Mouse (Mus musculus): ENCODE results near the gene Adamts2. TPM values are rescaled to one million over a fixed set of nuclear protein-coding genes. Genes with fewer than 3 reads are reported as not detected.
A peak's percentile ranks its signal among the peaks of the same experiment; 100 is the strongest.

Gene Adamts2
- total and polyA plus RNA-seq, 2 experiments from 2014 or later, result 4.9 to 12.7 TPM

- TF ChIP-seq CTCF (IDR thresholded peaks at IDR 0.05), result peak; percentile 47
- H3K9ac ChIP-seq (replicated peaks; ENCODE audit: low read length, poor library complexity, severe bottlenecking), result no peak overlapping the region
- H3K9me3 ChIP-seq (ENCODE audit: low read length), result no peaks in the 10 kb centered on the region
- H3K36me3 ChIP-seq (ENCODE audit: insufficient read depth, low read length), result no peaks in the 10 kb centered on the region
- DNase-seq (ENCODE audit: low spot score), result peak; percentile 72
- no peaks in the 10 kb centered on the region for H3K4me1 ChIP-seq (ENCODE audit: insufficient read depth, low read length)
- no peak overlapping the region for H3K4me3 ChIP-seq (ENCODE audit: low read depth, low read length)
- WGBS, result 47% methylated on average over 2 of the region's 2 CpGs
- ATAC-seq (ENCODE audit: low FRiP score), result peak; percentile 52
- H3K4me2 ChIP-seq (ENCODE audit: low read depth, low read length, poor library complexity, severe bottlenecking), result no peak overlapping the region
- no peaks in the 10 kb centered on the region for H3K27me3 ChIP-seq (ENCODE audit: insufficient read depth, low read length)
- H3K27ac ChIP-seq (ENCODE audit: low read depth, low read length), result no peak overlapping the region
These were observed 22.4 kb downstream of the Adamts2 start for GRCm38 (mm10) chr11:50624239-50624638.

GRCm38 (mm10) chr11:50624720-50625119, 22.8 kb downstream of the Adamts2 start:
- DNase-seq (ENCODE audit: low spot score), result peak; percentile 60
- ATAC-seq (ENCODE audit: low FRiP score), result peak; percentile 47; the same call in 1 of the 2 replicates
- Histone ChIP-seq H3K4me3 (ENCODE audit: low read depth, low read length) (no peak overlapping the region), H3K9me3 (ENCODE audit: low read length) (no peaks in the 10 kb centered on the region), H3K36me3 (ENCODE audit: insufficient read depth, low read length) (no peaks in the 10 kb centered on the region), H3K27ac (ENCODE audit: low read depth, low read length) (no peak overlapping the region), H3K4me1 (ENCODE audit: insufficient read depth, low read length) (no peaks in the 10 kb centered on the region), H3K27me3 (ENCODE audit: insufficient read depth, low read length) (no peaks in the 10 kb centered on the region), H3K9ac (replicated peaks; ENCODE audit: low read length, poor library complexity, severe bottlenecking) (no peak overlapping the region), H3K4me2 (ENCODE audit: low read depth, low read length, poor library complexity, severe bottlenecking) (no peak overlapping the region)
- TF ChIP-seq CTCF (IDR thresholded peaks at IDR 0.05), result no peak
- 41% methylated on average over 5 of the region's 5 CpGs for WGBS

- no peaks in the 10 kb centered on the region for H3K9me3 ChIP-seq (ENCODE audit: low read length)
- TF ChIP-seq CTCF (IDR thresholded peaks at IDR 0.05), result no peak
- H3K4me3 ChIP-seq (ENCODE audit: low read depth, low read length), result no peak overlapping the region
- H3K36me3 ChIP-seq (ENCODE audit: insufficient read depth, low read length), result no peaks in the 10 kb centered on the region
- H3K4me2 ChIP-seq (ENCODE audit: low read depth, low read length, poor library complexity, severe bottlenecking), result no peak overlapping the region
- H3K4me1 ChIP-seq (ENCODE audit: insufficient read depth, low read length), result no peaks in the 10 kb centered on the region
- DNase-seq (ENCODE audit: low spot score) (peak; percentile 49), ATAC-seq (ENCODE audit: low FRiP score) (no peak)
- WGBS, result 39% methylated on average over 3 of the region's 3 CpGs
- no peak overlapping the region for H3K27ac ChIP-seq (ENCODE audit: low read depth, low read length)
- no peak overlapping the region for H3K9ac ChIP-seq (replicated peaks; ENCODE audit: low read length, poor library complexity, severe bottlenecking)
- no peaks in the 10 kb centered on the region for H3K27me3 ChIP-seq (ENCODE audit: insufficient read depth, low read length)
These were observed 27.0 kb downstream of the Adamts2 start for GRCm38 (mm10) chr11:50628915-50629314.

GRCm38 (mm10) chr11:50630462-50630861, 28.6 kb downstream of the Adamts2 start:
- Histone ChIP-seq H3K4me2 (ENCODE audit: low read depth, low read length, poor library complexity, severe bottlenecking) (no peak overlapping the region), H3K9me3 (ENCODE audit: low read length) (no peaks in the 10 kb centered on the region), H3K9ac (replicated peaks; ENCODE audit: low read length, poor library complexity, severe bottlenecking) (no peak overlapping the region), H3K4me3 (ENCODE audit: low read depth, low read length) (no peak overlapping the region), H3K4me1 (ENCODE audit: insufficient read depth, low read length) (no peaks in the 10 kb centered on the region), H3K27ac (ENCODE audit: low read depth, low read length) (no peak overlapping the region), H3K36me3 (ENCODE audit: insufficient read depth, low read length) (no peaks in the 10 kb centered on the region), H3K27me3 (ENCODE audit: insufficient read depth, low read length) (no peaks in the 10 kb centered on the region)
- DNase-seq (ENCODE audit: low spot score), result no peak
- TF ChIP-seq CTCF (IDR thresholded peaks at IDR 0.05), result no peak
- ATAC-seq (ENCODE audit: low FRiP score), result no peak
- 83% methylated on average over 2 of the region's 2 CpGs for WGBS

GRCm38 (mm10) chr11:50632270-50632669, 30.4 kb downstream of the Adamts2 start:
- no peak for TF ChIP-seq CTCF (IDR thresholded peaks at IDR 0.05)
- H3K4me1 ChIP-seq (ENCODE audit: insufficient read depth, low read length), result no peaks in the 10 kb centered on the region
- H3K27me3 ChIP-seq (ENCODE audit: insufficient read depth, low read length), result no peaks in the 10 kb centered on the region
- DNase-seq (ENCODE audit: low spot score) (peak; percentile 38), ATAC-seq (ENCODE audit: low FRiP score) (no peak)
- H3K9ac ChIP-seq (replicated peaks; ENCODE audit: low read length, poor library complexity, severe bottlenecking), result no peak overlapping the region
- no peak overlapping the region for H3K4me2 ChIP-seq (ENCODE audit: low read depth, low read length, poor library complexity, severe bottlenecking)
- H3K27ac ChIP-seq (ENCODE audit: low read depth, low read length), result no peak overlapping the region
- H3K36me3 ChIP-seq (ENCODE audit: insufficient read depth, low read length), result no peaks in the 10 kb centered on the region
- no peaks in the 10 kb centered on the region for H3K9me3 ChIP-seq (ENCODE audit: low read length)
- no peak overlapping the region for H3K4me3 ChIP-seq (ENCODE audit: low read depth, low read length)
- 36% methylated on average over 4 of the region's 4 CpGs for WGBS

GRCm38 (mm10) chr11:50635051-50635590, 33.2 kb downstream of the Adamts2 start:
- Histone ChIP-seq H3K4me2 (ENCODE audit: low read depth, low read length, poor library complexity, severe bottlenecking) (no peak overlapping the region), H3K4me3 (ENCODE audit: low read depth, low read length) (no peak overlapping the region), H3K27ac (ENCODE audit: low read depth, low read length) (no peak overlapping the region), H3K36me3 (ENCODE audit: insufficient read depth, low read length) (no peaks in the 10 kb centered on the region), H3K27me3 (ENCODE audit: insufficient read depth, low read length) (no peaks in the 10 kb centered on the region), H3K9me3 (ENCODE audit: low read length) (no peaks in the 10 kb centered on the region), H3K9ac (replicated peaks; ENCODE audit: low read length, poor library complexity, severe bottlenecking) (no peak overlapping the region), H3K4me1 (ENCODE audit: insufficient read depth, low read length) (no peaks in the 10 kb centered on the region)
- DNase-seq (ENCODE audit: low spot score) (no peak), ATAC-seq (ENCODE audit: low FRiP score) (no peak)
- TF ChIP-seq CTCF (IDR thresholded peaks at IDR 0.05), result no peak
- WGBS, result 90% methylated on average over 2 of the region's 2 CpGs
